Mouse (Mus musculus) E14TG2a.4 (cell line): ENCODE measurements around the gene Polr3g.
A peak's percentile ranks its signal among the peaks of the same experiment; 100 is the strongest.

Source experiments
- H3K27me3 ChIP-seq: 2 replicates; pipeline ENCODE4 v1.6.1; 2014; ENCODE audit warnings: low read length, control low read depth; ENCODE audit not compliant: insufficient read depth
- H3K36me3 ChIP-seq: 2 replicates; pipeline ENCODE4 v1.6.1; 2014; ENCODE audit warnings: low read length, control low read depth; ENCODE audit not compliant: insufficient read depth
- H3K4me1 ChIP-seq: replicated peaks from 2 replicates; pipeline ENCODE4 v1.6.1; 2014; ENCODE audit warnings: low read depth, low read length, control low read depth
- H3K4me3 ChIP-seq: replicated peaks from 2 replicates; pipeline ENCODE4 v1.5.1; 2014; ENCODE audit warnings: mild to moderate bottlenecking, low read length
- H3K9me3 ChIP-seq: 2 replicates; pipeline ENCODE4 v1.6.1; 2014; ENCODE audit warnings: low read length, control low read depth
- CTCF ChIP-seq: conservative IDR thresholded peaks from 2 replicates; pipeline ENCODE4 v1.5.1; 2014; ENCODE audit warnings: low read length
- NANOG ChIP-seq: IDR thresholded peaks from 2 replicates; pipeline ENCODE4 v1.6.1; 2014; ENCODE audit warnings: borderline replicate concordance, low read length, mixed read lengths
- POU5F1 ChIP-seq: IDR thresholded peaks from 2 replicates; pipeline ENCODE4 v1.6.1; 2014; ENCODE audit warnings: low read length, borderline replicate concordance

Polr3g gene

DNA sequence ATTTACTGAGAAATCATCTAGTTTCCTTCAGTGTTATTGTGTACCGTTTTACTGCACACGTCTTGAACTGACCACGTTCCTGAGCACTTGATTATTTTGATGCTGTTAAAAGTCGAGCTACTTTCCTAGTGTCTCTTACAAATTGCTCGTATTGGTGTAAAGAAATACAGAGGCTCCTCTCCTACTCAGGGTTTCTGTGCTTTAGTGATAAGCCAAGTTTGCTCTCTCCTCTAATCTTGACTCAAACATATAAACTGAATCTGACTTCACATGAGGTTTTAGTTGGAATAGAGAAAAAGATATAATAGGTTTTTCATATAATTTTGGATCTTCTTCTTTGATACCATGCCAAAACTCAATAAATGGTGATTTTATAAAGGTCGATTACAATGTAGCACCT is 64.5 kb downstream of the Polr3g start:
- Histone ChIP-seq H3K36me3 (no peaks in the 10 kb centered on the region), H3K27me3 (no peaks in the 10 kb centered on the region), H3K4me1 (peaks cover 27% of the 10 kb centered on the region), H3K9me3 (no peaks in the 10 kb centered on the region), H3K4me3 (no peak overlapping the region)
- no peak for TF ChIP-seq NANOG
- no peak for TF ChIP-seq POU5F1
- TF ChIP-seq CTCF: no peak

DNA sequence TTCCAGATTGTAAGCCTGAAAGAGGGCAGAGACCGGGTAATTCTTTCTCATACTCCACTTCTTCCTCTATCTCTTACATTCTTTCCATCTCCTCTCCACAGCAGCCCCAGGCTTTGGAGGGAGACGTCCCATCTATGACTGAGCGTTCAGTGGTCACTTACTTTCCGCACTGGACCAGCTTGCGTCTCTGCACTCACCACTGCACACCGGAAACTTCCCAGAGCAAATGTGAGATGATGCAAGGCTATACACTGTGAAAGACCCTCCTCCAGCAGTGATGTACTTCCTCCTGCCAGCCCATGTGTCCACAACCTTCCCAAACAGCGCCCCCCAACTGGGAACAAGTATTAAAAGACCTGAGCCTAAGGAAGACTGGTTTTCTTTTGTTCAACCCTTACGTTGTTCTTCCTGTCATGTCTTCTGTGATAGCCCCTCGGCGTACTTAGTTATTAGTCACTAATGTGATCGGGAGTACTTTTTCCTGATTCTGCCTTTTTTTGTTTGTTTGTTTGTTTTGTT is 66.7 kb downstream of the Polr3g start:
- H3K4me3 ChIP-seq: peak overlapping the region; percentile 80

DNA sequence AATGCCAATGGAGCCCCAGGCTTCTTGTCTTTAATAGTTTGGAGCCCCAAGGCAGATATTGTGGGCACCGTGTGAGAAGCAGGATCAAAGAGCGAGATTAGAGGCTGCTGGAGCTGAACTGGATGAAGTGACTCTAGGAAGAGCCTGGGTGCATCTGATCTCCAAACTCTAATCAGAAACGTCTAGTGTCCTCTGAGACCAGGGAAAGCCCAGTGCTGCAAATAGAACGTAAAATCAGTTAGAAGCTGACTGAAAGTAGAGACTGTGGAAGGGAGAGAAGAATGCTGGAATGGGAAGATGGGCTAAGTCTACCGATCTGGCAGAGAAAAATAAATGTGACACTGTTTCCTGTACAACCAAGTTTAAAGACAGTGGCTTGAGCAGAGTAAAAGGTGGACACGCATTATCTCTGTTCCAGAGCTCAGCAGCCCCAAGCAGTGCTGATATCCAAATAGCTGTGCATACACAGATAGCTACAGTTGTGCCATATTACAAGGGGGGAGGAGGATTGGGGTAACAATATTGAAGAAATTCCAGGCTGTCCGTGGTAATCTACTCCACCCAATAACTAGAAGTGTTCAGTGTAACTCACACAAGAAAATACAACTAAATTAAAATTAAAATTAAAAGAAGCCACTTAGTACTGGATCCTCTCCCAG is 68.2 kb downstream of the Polr3g start:
- TF ChIP-seq POU5F1 (no peak), CTCF (no peak), NANOG (no peak)
- peaks cover 48% of the 10 kb centered on the region for H3K4me1 ChIP-seq
- H3K4me3 ChIP-seq: no peak overlapping the region
- no peaks in the 10 kb centered on the region for H3K27me3 ChIP-seq
- peaks cover 4% of the 10 kb centered on the region; the same call in 1 of the 2 replicates for H3K36me3 ChIP-seq
- no peaks in the 10 kb centered on the region for H3K9me3 ChIP-seq

More for the DNA sequence above, 66.7 kb downstream of the Polr3g start:
- H3K36me3 ChIP-seq: no peaks in the 10 kb centered on the region
- no peaks in the 10 kb centered on the region for H3K9me3 ChIP-seq
- no peaks in the 10 kb centered on the region for H3K27me3 ChIP-seq
- TF ChIP-seq POU5F1 (no peak), NANOG (no peak), CTCF (peak; percentile 17; the same call in 1 of the 2 replicates)
- peaks cover 43% of the 10 kb centered on the region for H3K4me1 ChIP-seq

DNA sequence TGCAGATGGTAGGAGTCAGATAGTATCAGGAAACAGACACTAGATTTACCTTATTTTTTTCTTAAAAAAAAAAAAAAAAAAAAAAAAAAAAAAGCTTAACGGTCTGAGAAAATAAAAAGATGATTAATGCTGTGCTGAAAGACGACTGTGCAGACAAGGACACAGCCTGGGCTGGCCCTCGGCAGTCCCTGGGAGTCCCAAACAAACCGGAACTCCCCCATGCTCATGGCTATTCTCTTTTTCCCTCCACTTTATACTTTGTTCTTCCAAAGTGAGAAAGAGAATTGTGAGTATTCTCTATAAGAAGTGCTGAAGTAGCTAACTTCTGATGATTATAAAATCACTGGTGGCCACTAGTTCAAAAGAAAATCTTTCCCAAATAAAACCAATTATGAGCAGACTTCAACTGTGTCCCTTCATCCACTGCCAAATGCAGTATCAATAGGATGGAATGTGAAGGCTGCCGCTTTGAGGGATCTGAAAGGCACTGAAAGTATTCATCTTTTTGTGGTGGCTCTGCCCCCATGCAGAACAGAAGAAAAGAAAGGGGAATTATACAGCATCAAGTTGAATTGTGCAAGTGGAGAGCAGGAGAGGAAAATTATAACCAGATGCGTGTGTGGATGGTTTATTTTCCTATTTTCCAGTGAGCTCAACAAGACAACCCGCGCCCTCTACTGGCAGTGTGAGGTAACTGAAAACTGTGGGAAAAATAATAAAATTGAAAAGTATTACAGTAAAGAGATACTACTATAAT is 69.3 kb downstream of the Polr3g start:
- Histone ChIP-seq H3K4me1 (peaks cover 49% of the 10 kb centered on the region), H3K4me3 (no peak overlapping the region), H3K27me3 (no peaks in the 10 kb centered on the region), H3K36me3 (peaks cover 15% of the 10 kb centered on the region; the same call in 1 of the 2 replicates), H3K9me3 (no peaks in the 10 kb centered on the region)
- no peak for TF ChIP-seq NANOG
- TF ChIP-seq CTCF: peak; percentile 89

DNA sequence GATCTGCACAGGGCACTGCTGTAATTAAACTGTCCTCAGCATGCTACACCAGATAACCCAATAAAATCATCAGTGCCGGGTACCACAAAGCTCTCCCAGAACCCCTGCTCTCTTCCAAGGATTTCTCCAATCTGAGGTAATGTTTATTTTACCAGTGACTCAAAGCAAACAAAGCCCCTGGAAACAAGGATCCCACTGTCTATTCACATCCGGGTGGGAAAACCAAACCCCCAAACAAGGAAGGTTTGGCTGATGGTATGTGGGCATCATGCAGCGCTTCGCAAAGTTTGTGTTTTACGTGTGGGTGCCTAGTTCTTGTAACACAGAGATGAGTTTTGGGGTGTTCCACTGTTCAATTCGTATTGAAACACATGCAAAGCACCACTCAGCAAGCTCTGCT is 69.9 kb downstream of the Polr3g start:
- TF ChIP-seq CTCF (no peak), NANOG (no peak), POU5F1 (no peak)
- Histone ChIP-seq H3K4me3 (no peak overlapping the region), H3K9me3 (no peaks in the 10 kb centered on the region), H3K4me1 (peaks cover 49% of the 10 kb centered on the region), H3K27me3 (no peaks in the 10 kb centered on the region), H3K36me3 (peaks cover 19% of the 10 kb centered on the region; the same call in 1 of the 2 replicates)

DNA sequence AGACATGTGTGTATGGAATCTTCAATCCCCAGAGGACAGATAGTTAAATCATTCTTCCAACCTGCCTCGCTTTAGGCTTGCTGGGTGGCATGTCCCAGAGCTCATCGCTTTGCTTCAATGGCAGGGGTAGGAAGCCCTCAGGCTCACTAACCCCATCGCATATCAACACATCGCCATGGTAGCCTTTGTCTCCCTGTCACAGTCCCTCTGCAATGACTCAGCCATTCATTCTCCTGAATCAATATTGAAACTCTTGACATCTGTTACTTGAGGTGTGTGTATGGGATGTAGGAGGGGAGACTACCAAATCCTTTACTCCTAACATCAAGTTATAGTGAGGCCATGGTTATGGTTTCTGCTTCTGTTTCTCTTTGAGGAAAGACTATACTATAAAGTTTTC is 71.2 kb downstream of the Polr3g start:
- H3K27me3 ChIP-seq: no peaks in the 10 kb centered on the region
- TF ChIP-seq POU5F1: no peak
- TF ChIP-seq NANOG: no peak; the same call in 1 of the 2 replicates
- no peak for TF ChIP-seq CTCF
- no peak overlapping the region for H3K4me3 ChIP-seq
- peaks cover 48% of the 10 kb centered on the region for H3K4me1 ChIP-seq
- no peaks in the 10 kb centered on the region for H3K9me3 ChIP-seq
- H3K36me3 ChIP-seq: peaks cover 24% of the 10 kb centered on the region; the same call in 1 of the 2 replicates

DNA sequence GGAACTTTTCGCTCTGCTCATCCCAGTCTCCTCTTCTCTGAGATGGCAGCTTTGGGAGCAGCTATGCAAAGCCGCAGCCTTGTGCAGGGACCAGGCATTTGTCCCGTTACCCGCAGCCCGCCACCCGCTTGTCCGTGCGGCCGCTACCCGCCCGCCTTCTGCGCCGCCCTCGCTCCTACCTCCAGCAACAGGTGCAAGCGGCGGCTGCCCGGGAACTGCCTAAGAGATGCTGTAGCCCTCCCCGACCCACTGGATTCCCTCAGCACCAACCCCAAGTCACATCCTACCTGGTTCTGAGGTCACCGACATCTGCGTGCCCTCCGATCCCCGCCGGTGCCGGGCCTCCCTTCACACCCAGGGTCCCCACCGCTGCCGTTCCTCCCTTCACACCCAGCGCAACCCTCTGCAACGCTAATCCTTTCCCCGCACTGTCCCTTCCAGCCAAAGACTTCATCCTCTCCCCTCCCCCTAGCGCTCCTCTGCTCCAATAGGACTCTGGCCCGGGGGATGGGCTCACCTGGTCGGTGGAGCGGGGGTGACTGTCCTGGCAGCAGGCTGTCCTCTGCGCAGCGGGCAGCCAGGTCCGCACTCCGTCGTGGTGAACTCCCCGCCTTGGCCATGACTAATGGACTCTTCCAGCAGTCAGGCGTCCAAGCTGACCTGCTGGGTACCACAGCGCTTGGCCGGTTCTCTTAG is 77.9 kb downstream of the Polr3g start, which contains the start of gene Adgrv1:
Adgrv1 (minus strand) TSS at position 435 of the 696 bp plus-strand sequence.
- Histone ChIP-seq H3K27me3 (peaks cover 8% of the 10 kb centered on the region; the same call in 1 of the 2 replicates), H3K4me1 (peaks cover 27% of the 10 kb centered on the region), H3K36me3 (peaks cover 22% of the 10 kb centered on the region; the same call in 1 of the 2 replicates), H3K4me3 (peak within 1 kb of the TSS; percentile 84), H3K9me3 (no peaks in the 10 kb centered on the region)
- TF ChIP-seq POU5F1 (no peak), CTCF (no peak), NANOG (no peak)

DNA sequence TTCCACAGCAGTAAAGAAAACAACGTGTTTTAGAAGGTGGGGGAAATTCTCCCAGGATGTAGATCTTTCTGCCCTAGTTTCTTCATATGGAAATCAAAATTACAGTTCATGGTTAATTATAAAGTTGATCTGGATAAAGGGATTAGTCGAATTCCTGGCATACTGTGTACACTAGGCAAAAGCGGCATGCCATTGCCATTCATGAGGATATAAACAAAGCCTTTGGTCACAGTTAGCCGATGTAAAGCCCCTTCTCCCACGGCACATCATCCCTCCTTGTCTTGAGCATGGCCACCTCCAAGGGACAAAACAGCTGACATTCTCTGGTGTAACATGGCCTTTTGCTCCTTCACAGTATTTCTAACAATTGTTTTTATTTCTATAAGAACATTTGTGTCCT is 80.2 kb downstream of the Polr3g start:
- TF ChIP-seq POU5F1 (no peak), CTCF (no peak), NANOG (no peak)
- H3K36me3 ChIP-seq: 0 out of 2 replicates have a peak, but pooled peaks cover 2% of the 10 kb centered on the region
- no peak overlapping the region for H3K4me3 ChIP-seq
- no peaks in the 10 kb centered on the region for H3K9me3 ChIP-seq
- H3K4me1 ChIP-seq: peaks cover 23% of the 10 kb centered on the region
- peaks cover 8% of the 10 kb centered on the region; the same call in 1 of the 2 replicates for H3K27me3 ChIP-seq
